13 mouse cellular contexts compared by ENCODE assay signal in the genomic region with DNA sequence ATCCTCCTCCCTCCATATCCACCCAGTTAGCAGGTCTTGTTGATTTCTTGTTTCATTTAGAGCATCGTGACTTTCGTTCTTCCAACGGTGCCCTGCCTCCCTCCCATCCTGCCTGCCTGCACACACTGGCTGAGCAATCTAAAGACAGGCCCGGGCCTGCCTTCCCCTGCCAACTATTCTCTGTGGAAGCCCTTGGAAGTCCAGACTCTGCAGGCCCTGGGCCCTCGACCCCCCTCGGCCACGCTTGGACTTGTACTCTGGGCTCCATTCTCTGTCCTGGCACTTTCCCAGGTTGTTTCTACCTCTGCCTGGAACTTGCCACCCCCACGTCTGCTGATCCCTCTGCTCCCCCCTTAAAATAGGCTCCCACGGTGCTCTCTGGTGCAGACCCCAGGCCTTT. TPM values are rescaled to one million over a fixed set of nuclear protein-coding genes. Genes with fewer than 3 reads are reported as not detected.
DNase-seq lines count a peak whose midpoint lies in the region; ATAC-seq and TF ChIP-seq lines count a peak whose summit lies in the region.
"Had no signal": no experiment of that assay in that cellular context is flagged by ENCODE, and none has a peak within 500 bp of the region (broad histone marks: within the 10 kb centered on the region; RNA-seq: fewer than 3 reads in every experiment).

No protein-coding gene starts in this region.

- H3K4me3 ChIP-seq in cerebellum, adult 2 months (replicated peaks; ENCODE audit: insufficient read depth, low read depth, low read length): no peak overlapping the region
- H3K4me3 ChIP-seq in hindbrain, embryonic 13.5 days: no peak overlapping the region
- H3K4me3 ChIP-seq in hindbrain, embryonic 12.5 days: no peak overlapping the region
- H3K4me3 ChIP-seq: liver, embryonic 13.5 days had no signal

- peaks cover 88% of the 10 kb centered on the region for H3K4me1 ChIP-seq in cerebellum, adult 2 months (ENCODE audit: control insufficient read depth, insufficient read depth, low read length)
- H3K4me1 ChIP-seq in hindbrain, embryonic 13.5 days (replicated peaks): peaks cover 40% of the 10 kb centered on the region
- H3K4me1 ChIP-seq in hindbrain, embryonic 12.5 days: peaks cover 47% of the 10 kb centered on the region

- no peak for ATAC-seq in hindbrain, embryonic 13.5 days (ENCODE audit: low FRiP score)
- no peak for ATAC-seq in hindbrain, embryonic 12.5 days (ENCODE audit: low FRiP score)

- H3K36me3 ChIP-seq in hindbrain, embryonic 13.5 days: 0 out of 2 replicates have a peak, but pooled peaks cover under 1% of the 10 kb centered on the region
- H3K36me3 ChIP-seq in hindbrain, embryonic 12.5 days: no peaks in the 10 kb centered on the region
- H3K36me3 ChIP-seq: liver, embryonic 13.5 days had no signal

- peak overlapping the region; percentile 52 for H3K27ac ChIP-seq in cerebellum, adult 2 months (ENCODE audit: insufficient read depth, low read length)
- no peak overlapping the region for H3K27ac ChIP-seq in hindbrain, embryonic 13.5 days
- H3K27ac ChIP-seq in hindbrain, embryonic 12.5 days: no peak overlapping the region

- peak in 1 of 2 experiments; percentile 48 for DNase-seq in cerebellum, adult 2 months
- DNase-seq in cerebellum, adult 8-10 months: no peak
- peak; percentile 83 for DNase-seq in urinary bladder, postnatal 14 days (ENCODE audit: low spot score)
- DNase-seq in urinary bladder, postnatal 10 days (ENCODE audit: low spot score): no peak
- no peak for DNase-seq in adrenal gland, postnatal 36 days
- no peak for DNase-seq in layer of hippocampus, postnatal 36 days
- DNase-seq: cerebellum, adult 18-20 months; layer of hippocampus, adult 9-11 months; liver, embryonic 13.5 days had no signal

- no peak overlapping the region for H3K4me2 ChIP-seq in hindbrain, embryonic 13.5 days
- H3K4me2 ChIP-seq in hindbrain, embryonic 12.5 days (replicated peaks): no peak overlapping the region
- H3K4me2 ChIP-seq: liver, embryonic 13.5 days had no signal

- H3K9me3 ChIP-seq in hindbrain, embryonic 13.5 days: no peaks in the 10 kb centered on the region
- no peaks in the 10 kb centered on the region for H3K9me3 ChIP-seq in hindbrain, embryonic 12.5 days (replicated peaks)
- H3K9me3 ChIP-seq: liver, embryonic 13.5 days had no signal

- H3K9ac ChIP-seq in hindbrain, embryonic 13.5 days: peak overlapping the region; percentile 43; the same call in 1 of the 2 replicates
- H3K9ac ChIP-seq in hindbrain, embryonic 12.5 days: no peak overlapping the region
- H3K9ac ChIP-seq: liver, embryonic 13.5 days had no signal

- TF ChIP-seq POLR2A in cerebellum, adult 2 months (IDR thresholded peaks at IDR 0.05; ENCODE audit: borderline replicate concordance, insufficient read depth, low read length): no peak

- WGBS in cerebellum, adult 2 months: 15% methylated on average over 9 of the region's 9 CpGs
- WGBS in hindbrain, embryonic 13.5 days: 90% methylated on average over 9 of the region's 9 CpGs
- WGBS in hindbrain, embryonic 12.5 days: 83% methylated on average over 9 of the region's 9 CpGs

- no peak for TF ChIP-seq CTCF in cerebellum, adult 2 months (IDR thresholded peaks at IDR 0.05; ENCODE audit: borderline replicate concordance, insufficient read depth, low read depth, low read length)

- no peaks in the 10 kb centered on the region for H3K27me3 ChIP-seq in cerebellum, adult 2 months (ENCODE audit: control insufficient read depth, insufficient read depth, low read length)
- H3K27me3 ChIP-seq in hindbrain, embryonic 13.5 days: no peaks in the 10 kb centered on the region
- H3K27me3 ChIP-seq in hindbrain, embryonic 12.5 days: no peaks in the 10 kb centered on the region
- H3K27me3 ChIP-seq: liver, embryonic 13.5 days had no signal

RNA-seq across cellular contexts. Expression of a gene that starts 19.5 kb away (rescaled TPM):
- 194 and 240 TPM in 2 replicates for polyA plus RNA-seq in cerebellum, adult 2 months (2012; rRNA removed)
- 19.9 and 23.4 TPM in 2 replicates for polyA plus RNA-seq in hindbrain, embryonic 13.5 days (2015; fragmentation: Nextera tagmentation; extraction: Ambion mirVana)
- polyA plus RNA-seq in hindbrain, embryonic 12.5 days (2016; fragmentation: Nextera tagmentation; extraction: Ambion mirVana): 34.0 and 39.2 TPM in 2 replicates
- 10 to 100 TPM; 33.5 to 54.2 TPM for total RNA-seq in adrenal gland, postnatal 36 days (2021)
- 10 to 100 TPM; 39.8 to 46.1 TPM for total RNA-seq in layer of hippocampus, postnatal 36 days (2021)

RNA-seq across cellular contexts. Expression of a gene that starts 33.3 kb away (rescaled TPM):
- polyA plus RNA-seq in cerebellum, adult 2 months (2012; rRNA removed): 478 and 485 TPM in 2 replicates
- 895 and 907 TPM in 2 replicates for polyA plus RNA-seq in hindbrain, embryonic 13.5 days (2015; fragmentation: Nextera tagmentation; extraction: Ambion mirVana)
- 819 and 900 TPM in 2 replicates for polyA plus RNA-seq in hindbrain, embryonic 12.5 days (2016; fragmentation: Nextera tagmentation; extraction: Ambion mirVana)
- 100 to 1,000 TPM; 829 to 906 TPM for total RNA-seq in adrenal gland, postnatal 36 days (2021)
- total RNA-seq in layer of hippocampus, postnatal 36 days (2021): 100 to 1,000 TPM; 223 to 227 TPM

RNA-seq across cellular contexts. Expression of a gene that starts 39.1 kb away (rescaled TPM):
- polyA plus RNA-seq in cerebellum, adult 2 months (2012; rRNA removed): 39.3 and 40.9 TPM in 2 replicates
- polyA plus RNA-seq in hindbrain, embryonic 13.5 days (2015; fragmentation: Nextera tagmentation; extraction: Ambion mirVana): 42.2 and 42.4 TPM in 2 replicates
- 57.6 and 62.5 TPM in 2 replicates for polyA plus RNA-seq in hindbrain, embryonic 12.5 days (2016; fragmentation: Nextera tagmentation; extraction: Ambion mirVana)
- total RNA-seq in adrenal gland, postnatal 36 days (2021): 10 to 100 TPM; 53.9 to 69.5 TPM
- total RNA-seq in layer of hippocampus, postnatal 36 days (2021): 10 to 100 TPM; 69.4 to 73.1 TPM

RNA-seq across cellular contexts. Expression of a gene that starts 41.4 kb away (rescaled TPM):
- 114 and 122 TPM in 2 replicates for polyA plus RNA-seq in cerebellum, adult 2 months (2012; rRNA removed)
- 30.0 TPM in 2 replicates for polyA plus RNA-seq in hindbrain, embryonic 13.5 days (2015; fragmentation: Nextera tagmentation; extraction: Ambion mirVana)
- polyA plus RNA-seq in hindbrain, embryonic 12.5 days (2016; fragmentation: Nextera tagmentation; extraction: Ambion mirVana): 23.1 and 24.7 TPM in 2 replicates
- total RNA-seq in adrenal gland, postnatal 36 days (2021): 10 to 100 TPM; 20.8 to 22.6 TPM
- total RNA-seq in layer of hippocampus, postnatal 36 days (2021): 10 to 100 TPM; 46.4 to 50.7 TPM

RNA-seq across cellular contexts. Expression of a gene that starts 59.9 kb away (rescaled TPM):
- polyA plus RNA-seq in cerebellum, adult 2 months (2012; rRNA removed): not detected in 2 replicates
- polyA plus RNA-seq in hindbrain, embryonic 13.5 days (2015; fragmentation: Nextera tagmentation; extraction: Ambion mirVana): not detected in 2 replicates
- not detected in 2 replicates for polyA plus RNA-seq in hindbrain, embryonic 12.5 days (2016; fragmentation: Nextera tagmentation; extraction: Ambion mirVana)
- not detected for total RNA-seq in adrenal gland, postnatal 36 days (2021)
- not detected for total RNA-seq in layer of hippocampus, postnatal 36 days (2021)
- total RNA-seq: adrenal gland, adult 18-20 months; granulocyte monocyte progenitor cell, adult 5-6 weeks had no signal
- polyA plus RNA-seq: liver, embryonic 13.5 days had no signal
